Mouse (Mus musculus): ENCODE results near the gene Cd320. TPM values are rescaled to one million over a fixed set of nuclear protein-coding genes. Genes with fewer than 3 reads are reported as not detected.
"Not testable (repeated sequence)": the region's sequence is repeated elsewhere in the genome, so short reads cannot be mapped to it uniquely, and the experiment has no call there.

Cd320 gene
- polyA plus RNA-seq, 1 experiment from 2014 or later: 59.1 TPM

DNA sequence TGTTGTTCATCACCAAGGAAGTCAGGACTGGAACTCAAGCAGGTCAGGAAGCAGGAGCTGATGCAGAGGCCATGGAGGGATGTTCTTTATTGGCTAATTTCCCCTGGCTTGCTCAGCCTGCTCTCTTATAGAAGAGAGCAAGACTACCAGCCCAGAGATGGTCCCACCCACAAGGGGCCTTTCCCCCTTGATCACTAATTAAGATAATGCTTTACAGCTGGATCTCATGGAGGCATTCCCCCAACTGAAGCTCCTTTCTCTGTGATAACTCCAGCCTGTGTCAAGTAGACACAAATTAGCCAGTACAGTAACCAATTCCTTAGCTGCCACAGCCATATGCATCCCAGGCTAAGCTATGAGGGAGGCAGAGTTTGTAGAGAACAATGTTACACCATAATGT lies 45.3 kb downstream of the Cd320 start:
- peak overlapping the region; percentile 23; the same call in 1 of the 2 replicates for H3K4me2 ChIP-seq
- H3K36me3 ChIP-seq; H3K9ac ChIP-seq; H3K27ac ChIP-seq; H3K27me3 ChIP-seq (replicated peaks); H3K4me1 ChIP-seq; H3K9me3 ChIP-seq; ATAC-seq (ENCODE audit: insufficient read depth, low FRiP score, low read depth); H3K4me3 ChIP-seq (replicated peaks): not testable (repeated sequence)

DNA sequence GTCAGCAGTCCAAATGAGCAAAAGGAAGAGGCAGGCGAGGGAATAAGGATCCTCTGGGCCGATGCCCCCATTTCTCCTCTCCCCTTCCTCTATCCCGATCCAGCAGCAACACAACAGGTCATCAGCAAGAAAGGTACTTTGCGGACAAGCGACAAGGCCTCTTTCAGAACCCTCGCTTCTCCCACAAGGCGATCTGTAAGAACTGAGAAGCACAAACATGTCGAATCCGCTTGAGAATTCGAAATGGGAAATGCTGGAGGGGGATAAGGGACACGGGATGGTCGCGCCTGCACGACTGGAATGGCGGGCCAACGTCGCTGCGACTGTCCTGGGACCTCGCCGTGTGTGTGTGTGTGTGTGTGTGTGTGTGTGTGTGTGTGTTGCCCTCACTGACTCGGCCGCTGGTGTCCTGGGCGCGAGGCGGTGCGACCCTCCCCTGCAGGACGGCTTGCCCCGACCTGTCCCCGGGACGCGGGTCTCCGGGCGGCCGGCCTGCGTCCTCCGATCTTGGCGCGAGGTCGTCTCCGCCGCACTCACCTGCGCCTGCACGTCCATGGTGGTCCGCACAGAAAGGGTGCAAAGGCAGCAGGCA lies 47.1 kb downstream of the Cd320 start:
- Histone ChIP-seq H3K9ac (peak overlapping the region; percentile 54), H3K4me2 (peak overlapping the region; percentile 62), H3K4me3 (replicated peaks) (peak overlapping the region; percentile 67), H3K27ac (peak overlapping the region; percentile 28; the same call in 1 of the 2 replicates)
- H3K4me1 ChIP-seq; H3K36me3 ChIP-seq; H3K9me3 ChIP-seq; H3K27me3 ChIP-seq (replicated peaks): not testable (repeated sequence)
- ATAC-seq (ENCODE audit: insufficient read depth, low FRiP score, low read depth): peak; percentile 4; the same call in 1 of the 2 replicates
- WGBS: under 1% methylated on average over 44 of the region's 44 CpGs

DNA sequence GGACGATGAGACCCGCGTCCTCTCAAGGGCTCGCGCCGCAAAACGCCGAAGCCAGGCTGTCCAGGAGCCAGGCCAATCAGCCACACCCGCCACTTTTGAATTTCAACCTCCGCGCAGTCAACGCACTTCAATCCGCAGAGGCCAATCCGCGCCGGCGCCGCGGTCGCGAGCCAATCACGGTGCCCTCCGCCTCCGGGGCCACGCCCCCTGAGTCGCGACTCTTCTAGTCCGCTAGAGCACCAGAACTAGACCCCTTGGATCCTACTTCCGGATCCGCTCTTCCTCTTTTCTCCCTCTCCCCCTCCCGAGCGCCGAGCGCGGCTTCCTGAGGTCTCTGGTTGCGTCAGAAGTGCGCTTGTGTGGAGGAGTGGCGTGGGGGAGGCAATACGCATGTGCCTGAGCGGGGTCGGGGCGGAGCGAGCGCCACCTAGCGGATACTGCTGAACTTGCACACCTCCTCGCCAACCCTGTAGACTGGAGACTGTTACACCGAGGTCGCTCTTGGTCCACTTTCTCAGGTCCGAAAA lies 47.7 kb downstream of the Cd320 start, which contains the start of gene Kifc1:
Kifc1 (minus strand) TSS at position 129 of the 527 bp plus-strand sequence.
- H3K4me1 ChIP-seq: peaks cover 8% of the 10 kb centered on the region; the same call in 1 of the 2 replicates
- peak within 1 kb of the TSS; percentile 54 for H3K9ac ChIP-seq
- WGBS: under 1% methylated on average over 49 of the region's 49 CpGs
- peak within 1 kb of the TSS; percentile 67 for H3K4me3 ChIP-seq (replicated peaks)
- H3K9me3 ChIP-seq: no peaks in the 10 kb centered on the region
- peak; percentile 99 for ATAC-seq (ENCODE audit: insufficient read depth, low FRiP score, low read depth)
- peak within 1 kb of the TSS; percentile 28; the same call in 1 of the 2 replicates for H3K27ac ChIP-seq
- H3K27me3 ChIP-seq (replicated peaks): no peaks in the 10 kb centered on the region
- H3K36me3 ChIP-seq: peaks cover 6% of the 10 kb centered on the region; the same call in 1 of the 2 replicates
- peak within 1 kb of the TSS; percentile 62 for H3K4me2 ChIP-seq

DNA sequence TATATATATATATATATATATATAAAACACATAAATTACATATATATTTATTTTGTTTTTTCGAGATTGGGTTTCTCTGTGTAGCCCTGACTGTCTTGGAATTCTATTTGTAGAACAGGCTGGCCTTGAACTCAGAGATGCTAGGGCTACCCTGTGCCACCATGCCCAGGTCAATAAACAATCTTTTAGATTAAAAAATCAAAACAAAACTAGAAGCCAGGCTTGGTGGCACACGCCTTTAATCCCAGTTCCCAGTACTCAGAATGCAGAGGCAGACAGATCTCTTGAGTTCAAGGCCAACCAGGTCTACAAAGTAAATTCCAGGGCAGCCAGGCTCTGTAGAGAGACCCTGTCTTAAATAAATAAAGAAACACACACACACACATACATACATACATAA lies 48.5 kb downstream of the Cd320 start:
- WGBS: 69% methylated on average over 2 of the region's 2 CpGs

DNA sequence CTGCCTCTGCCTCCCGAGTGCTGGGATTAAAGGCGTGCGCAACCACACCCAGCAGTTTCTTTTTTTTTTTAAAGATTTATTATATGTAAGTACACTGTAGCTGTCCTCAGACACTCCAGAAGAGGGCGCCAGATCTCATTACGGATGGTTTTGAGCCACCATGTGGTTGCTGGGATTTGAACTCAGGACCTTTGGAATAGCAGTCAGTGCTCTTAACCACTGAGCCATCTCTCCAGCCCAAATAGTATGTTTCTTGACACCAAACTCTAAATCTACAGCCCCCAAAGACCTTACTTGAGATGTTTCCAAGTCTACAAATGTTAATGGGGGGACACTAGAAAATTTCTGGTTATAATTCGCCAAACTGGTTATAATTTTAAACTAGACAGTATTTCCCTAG lies 49.0 kb downstream of the Cd320 start:
- H3K27ac ChIP-seq; H3K4me2 ChIP-seq; H3K4me1 ChIP-seq; H3K4me3 ChIP-seq (replicated peaks); H3K9me3 ChIP-seq; H3K9ac ChIP-seq; H3K36me3 ChIP-seq; ATAC-seq (ENCODE audit: insufficient read depth, low FRiP score, low read depth); H3K27me3 ChIP-seq (replicated peaks): not testable (repeated sequence)
- WGBS: 68% methylated on average over 6 of the region's 6 CpGs

More for the DNA sequence above, 48.5 kb downstream of the Cd320 start:
- Histone ChIP-seq H3K36me3 (no peaks in the 10 kb centered on the region), H3K4me1 (peaks cover 8% of the 10 kb centered on the region; the same call in 1 of the 2 replicates), H3K27me3 (replicated peaks) (no peaks in the 10 kb centered on the region), H3K9ac (no peak overlapping the region), H3K27ac (no peak overlapping the region), H3K4me2 (no peak overlapping the region), H3K9me3 (no peaks in the 10 kb centered on the region), H3K4me3 (replicated peaks) (no peak overlapping the region)
- no peak for ATAC-seq (ENCODE audit: insufficient read depth, low FRiP score, low read depth)

DNA sequence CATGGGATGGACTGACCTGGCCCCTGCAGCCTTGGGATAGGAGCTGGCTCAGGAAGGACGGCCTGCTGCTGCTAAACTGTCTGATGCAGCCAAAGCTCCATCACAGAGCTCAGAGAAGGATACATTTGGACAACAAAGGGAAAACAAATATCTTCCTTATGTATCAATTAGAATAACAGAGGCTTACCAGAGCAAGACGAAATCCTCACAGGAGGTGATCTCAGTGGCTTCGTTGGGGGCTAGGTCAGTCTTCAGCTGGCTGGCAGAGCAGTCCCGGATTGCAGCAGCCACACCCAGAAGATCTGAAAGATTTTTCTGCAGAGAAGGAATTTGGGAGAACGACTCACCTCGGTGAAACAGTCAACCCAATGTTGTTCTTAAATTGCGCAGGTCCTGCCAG lies 49.5 kb downstream of the Cd320 start:
- no peak for ATAC-seq (ENCODE audit: insufficient read depth, low FRiP score, low read depth)
- Histone ChIP-seq H3K27me3 (replicated peaks) (no peaks in the 10 kb centered on the region), H3K4me3 (replicated peaks) (no peak overlapping the region), H3K36me3 (no peaks in the 10 kb centered on the region), H3K4me2 (no peak overlapping the region), H3K4me1 (peaks cover 8% of the 10 kb centered on the region; the same call in 1 of the 2 replicates), H3K9ac (no peak overlapping the region), H3K27ac (no peak overlapping the region; the same call in 1 of the 2 replicates), H3K9me3 (no peaks in the 10 kb centered on the region)
- 21% methylated on average over 7 of the region's 7 CpGs for WGBS

DNA sequence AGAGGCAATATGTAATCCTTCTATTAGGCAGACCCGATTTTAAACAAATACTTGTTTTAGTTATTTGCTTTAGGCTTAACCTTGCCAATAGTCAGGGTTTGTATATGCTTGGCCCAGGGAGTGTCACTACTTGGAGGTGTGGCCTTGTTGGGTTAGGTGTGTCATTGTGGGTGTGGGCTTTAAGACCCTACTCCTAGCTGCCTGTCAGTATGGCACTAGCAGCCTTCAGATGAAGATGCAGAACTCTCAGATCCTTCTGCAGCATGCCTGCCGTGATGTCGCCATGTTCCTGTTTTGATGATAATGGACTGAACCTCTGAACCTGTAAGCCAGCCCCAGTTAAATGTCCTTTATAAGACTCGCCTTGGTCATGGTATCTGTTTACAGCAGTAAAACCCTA lies 50.1 kb downstream of the Cd320 start:
- H3K4me1 ChIP-seq; H3K9me3 ChIP-seq; H3K4me2 ChIP-seq; H3K36me3 ChIP-seq; H3K27ac ChIP-seq; H3K27me3 ChIP-seq (replicated peaks); H3K4me3 ChIP-seq (replicated peaks); ATAC-seq (ENCODE audit: insufficient read depth, low FRiP score, low read depth); H3K9ac ChIP-seq: not testable (repeated sequence)
- 67% methylated on average over 4 of the region's 4 CpGs for WGBS

DNA sequence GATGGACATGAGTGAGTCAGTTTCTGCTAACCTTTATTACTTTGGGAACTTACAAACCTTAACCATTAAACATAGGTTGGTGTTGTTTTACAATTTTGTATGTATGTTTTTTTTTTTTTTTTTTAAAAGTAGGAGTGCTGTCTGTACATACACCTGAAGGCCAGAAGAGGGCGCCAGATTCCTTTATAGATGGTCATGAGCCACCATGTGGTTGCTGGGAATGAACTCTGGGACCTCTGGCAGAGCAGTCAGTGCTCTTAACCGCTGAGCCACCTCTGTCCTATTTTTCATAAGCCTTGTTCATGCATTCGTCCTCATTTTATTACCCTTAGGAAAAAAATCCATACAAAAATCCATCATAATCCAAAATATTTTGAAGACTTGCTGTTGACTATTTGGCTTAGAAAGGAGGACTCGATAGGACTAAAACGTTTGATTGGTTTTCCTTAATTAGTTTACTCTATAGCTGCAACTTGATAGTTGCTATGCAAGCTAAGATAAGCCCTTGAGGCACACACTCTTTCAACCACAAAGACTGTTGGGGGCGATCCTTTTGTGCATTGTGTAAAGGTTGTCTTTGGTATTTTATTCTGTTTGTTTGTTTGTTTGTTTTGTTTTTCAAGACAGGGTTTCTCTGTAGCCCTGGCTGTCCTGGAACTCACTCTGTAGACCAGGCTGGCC lies 54.4 kb downstream of the Cd320 start:
- ATAC-seq (ENCODE audit: insufficient read depth, low FRiP score, low read depth): no peak
- Histone ChIP-seq H3K36me3 (no peaks in the 10 kb centered on the region), H3K9ac (no peak overlapping the region), H3K4me3 (replicated peaks) (no peak overlapping the region), H3K4me2 (no peak overlapping the region), H3K4me1 (no peaks in the 10 kb centered on the region), H3K27me3 (replicated peaks) (no peaks in the 10 kb centered on the region), H3K9me3 (no peaks in the 10 kb centered on the region), H3K27ac (no peak overlapping the region)
- WGBS: 36% methylated on average over 6 of the region's 6 CpGs

DNA sequence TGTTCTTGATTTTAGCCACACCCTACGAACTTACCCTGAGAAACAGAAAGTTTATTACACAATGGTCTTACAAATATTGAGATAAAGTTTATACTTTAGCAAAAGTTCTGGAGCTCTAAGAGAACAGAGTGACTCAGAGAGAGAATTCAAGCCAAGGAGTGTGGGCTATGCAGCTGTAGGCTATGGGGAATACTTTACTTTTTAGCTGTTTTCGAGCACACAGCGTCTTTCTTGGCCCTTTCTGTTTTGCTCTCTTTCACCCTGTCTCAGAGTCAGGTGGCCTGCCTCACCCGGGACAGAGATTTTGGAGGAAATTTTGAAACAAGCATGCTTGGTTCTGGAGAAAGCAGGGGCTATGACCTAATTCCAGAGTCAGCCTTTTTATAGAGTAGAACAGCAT lies 55.3 kb downstream of the Cd320 start:
- not testable (repeated sequence) for H3K4me3 ChIP-seq (replicated peaks); H3K27me3 ChIP-seq (replicated peaks); H3K4me2 ChIP-seq; ATAC-seq (ENCODE audit: insufficient read depth, low FRiP score, low read depth); H3K27ac ChIP-seq; H3K9ac ChIP-seq; H3K9me3 ChIP-seq; H3K36me3 ChIP-seq; H3K4me1 ChIP-seq
- WGBS: 79% methylated on average over 4 of the region's 4 CpGs

Small RNA genes lying within 50 kb of the gene (microRNA-seq; reads per million reads assigned to microRNA genes)
- not detected for gene Gm27740

Other genes starting within 250 kb of the Cd320 start
- gene Zfp414, start 214.0 kb upstream of the Cd320 start, polyA plus RNA-seq (2015; fragmentation: Nextera tagmentation; extraction: Ambion mirVana): 35.5 and 38.1 TPM in 2 replicates
- gene Pram1, start 205.0 kb upstream of the Cd320 start, polyA plus RNA-seq (2015; fragmentation: Nextera tagmentation; extraction: Ambion mirVana): 1.1 and 1.4 TPM in 2 replicates
- gene Hnrnpm, start 156.2 kb upstream of the Cd320 start, polyA plus RNA-seq (2015; fragmentation: Nextera tagmentation; extraction: Ambion mirVana): 248 and 307 TPM in 2 replicates
- 59.8 and 70.8 TPM in 2 replicates for gene March2, start 124.4 kb upstream of the Cd320 start, polyA plus RNA-seq (2015; fragmentation: Nextera tagmentation; extraction: Ambion mirVana)
- gene Rab11b, start 82.6 kb upstream of the Cd320 start, polyA plus RNA-seq (2015; fragmentation: Nextera tagmentation; extraction: Ambion mirVana): 249 and 270 TPM in 2 replicates
- 22.6 and 24.7 TPM in 2 replicates for gene Angptl4, start 61.3 kb upstream of the Cd320 start, polyA plus RNA-seq (2015; fragmentation: Nextera tagmentation; extraction: Ambion mirVana)
- gene Kank3, start 32.6 kb upstream of the Cd320 start, polyA plus RNA-seq (2015; fragmentation: Nextera tagmentation; extraction: Ambion mirVana): 31.4 and 31.5 TPM in 2 replicates
- 888 and 917 TPM in 2 replicates for gene Rps28, start 18.5 kb upstream of the Cd320 start, polyA plus RNA-seq (2015; fragmentation: Nextera tagmentation; extraction: Ambion mirVana)
- gene Ndufa7, start 18.5 kb upstream of the Cd320 start, polyA plus RNA-seq (2015; fragmentation: Nextera tagmentation; extraction: Ambion mirVana): 459 and 493 TPM in 2 replicates
- gene Gm7029, start 30.7 kb downstream of the Cd320 start, polyA plus RNA-seq (2015; fragmentation: Nextera tagmentation; extraction: Ambion mirVana): not detected in 2 replicates
- 7.7 and 7.9 TPM in 2 replicates for gene Kifc1, start 47.6 kb downstream of the Cd320 start, polyA plus RNA-seq (2015; fragmentation: Nextera tagmentation; extraction: Ambion mirVana)
- 0.95 and 1.1 TPM in 2 replicates for gene Platr17, start 62.0 kb downstream of the Cd320 start, polyA plus RNA-seq (2015; fragmentation: Nextera tagmentation; extraction: Ambion mirVana)
- gene Daxx, start 66.3 kb downstream of the Cd320 start, polyA plus RNA-seq (2015; fragmentation: Nextera tagmentation; extraction: Ambion mirVana): 39.1 and 41.5 TPM in 2 replicates
- 47.3 and 50.1 TPM in 2 replicates for gene Tapbp, start 72.8 kb downstream of the Cd320 start, polyA plus RNA-seq (2015; fragmentation: Nextera tagmentation; extraction: Ambion mirVana)
- 15.4 and 16.6 TPM in 2 replicates for gene Zbtb22, start 72.8 kb downstream of the Cd320 start, polyA plus RNA-seq (2015; fragmentation: Nextera tagmentation; extraction: Ambion mirVana)
- 38.5 and 43.6 TPM in 2 replicates for gene Rgl2, start 86.5 kb downstream of the Cd320 start, polyA plus RNA-seq (2015; fragmentation: Nextera tagmentation; extraction: Ambion mirVana)
- gene Pfdn6, start 97.3 kb downstream of the Cd320 start, polyA plus RNA-seq (2015; fragmentation: Nextera tagmentation; extraction: Ambion mirVana): 155 and 159 TPM in 2 replicates
- 36.1 and 40.6 TPM in 2 replicates for gene Wdr46, start 97.6 kb downstream of the Cd320 start, polyA plus RNA-seq (2015; fragmentation: Nextera tagmentation; extraction: Ambion mirVana)
- 7.5 and 8.2 TPM in 2 replicates for gene B3galt4, start 108.4 kb downstream of the Cd320 start, polyA plus RNA-seq (2015; fragmentation: Nextera tagmentation; extraction: Ambion mirVana)
- 42.4 and 49.2 TPM in 2 replicates for gene Vps52, start 112.7 kb downstream of the Cd320 start, polyA plus RNA-seq (2015; fragmentation: Nextera tagmentation; extraction: Ambion mirVana)
- 1,803 TPM in 2 replicates for gene Rps18, start 112.9 kb downstream of the Cd320 start, polyA plus RNA-seq (2015; fragmentation: Nextera tagmentation; extraction: Ambion mirVana)
- gene H2-K1, start 157.3 kb downstream of the Cd320 start, polyA plus RNA-seq (2015; fragmentation: Nextera tagmentation; extraction: Ambion mirVana): 112 and 124 TPM in 2 replicates
- 19.3 and 21.0 TPM in 2 replicates for gene Ring1, start 181.6 kb downstream of the Cd320 start, polyA plus RNA-seq (2015; fragmentation: Nextera tagmentation; extraction: Ambion mirVana)
- gene H2-Ke6, start 185.0 kb downstream of the Cd320 start, polyA plus RNA-seq (2015; fragmentation: Nextera tagmentation; extraction: Ambion mirVana): 50.8 and 58.4 TPM in 2 replicates
- 169 and 199 TPM in 2 replicates for gene Slc39a7, start 188.6 kb downstream of the Cd320 start, polyA plus RNA-seq (2015; fragmentation: Nextera tagmentation; extraction: Ambion mirVana)
- 43.6 and 45.0 TPM in 2 replicates for gene Rxrb, start 188.7 kb downstream of the Cd320 start, polyA plus RNA-seq (2015; fragmentation: Nextera tagmentation; extraction: Ambion mirVana)
- gene Col11a2, start 196.3 kb downstream of the Cd320 start, polyA plus RNA-seq (2015; fragmentation: Nextera tagmentation; extraction: Ambion mirVana): 1.3 and 1.5 TPM in 2 replicates
- gene H2-Oa, start 249.2 kb downstream of the Cd320 start, polyA plus RNA-seq (2015; fragmentation: Nextera tagmentation; extraction: Ambion mirVana): 0.79 and 1.2 TPM in 2 replicates

All from stomach, embryonic 15.5 days (tissue).